13 mouse cellular contexts compared by ENCODE assay signal in the genomic region with DNA sequence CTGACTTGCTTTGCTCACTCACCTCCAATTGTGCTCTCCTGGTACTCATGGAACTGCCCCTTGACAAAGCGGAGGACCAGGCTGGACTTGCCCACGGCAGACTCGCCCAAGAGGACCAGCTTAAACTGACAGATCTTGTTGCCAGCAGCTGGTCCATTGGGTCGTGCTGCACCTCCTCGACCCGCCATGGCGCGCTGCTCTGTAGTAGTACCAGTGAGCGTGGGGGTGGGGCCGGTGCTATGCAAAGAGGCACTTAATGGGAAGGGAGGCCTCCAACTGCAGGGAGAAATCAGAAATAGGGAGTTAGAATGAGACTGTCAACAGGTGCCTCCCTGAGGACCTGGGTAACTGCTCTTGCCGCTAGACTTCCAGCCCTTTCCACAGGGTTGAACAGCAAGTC. TPM values are rescaled to one million over a fixed set of nuclear protein-coding genes. Genes with fewer than 3 reads are reported as not detected.
DNase-seq lines count a peak whose midpoint lies in the region; ATAC-seq and TF ChIP-seq lines count a peak whose summit lies in the region.
"Had no signal": no experiment of that assay in that cellular context is flagged by ENCODE, and none has a peak within 500 bp of the region (broad histone marks: within the 10 kb centered on the region; RNA-seq: fewer than 3 reads in every experiment).

No protein-coding gene starts in this region.

- WGBS in heart, embryonic 15.5 days = 76% methylated on average over 11 of the region's 11 CpGs
- 86% methylated on average over 11 of the region's 11 CpGs for WGBS in heart, embryonic 11.5 days (ENCODE audit: insufficient replicate concordance)
- WGBS in lung, postnatal 0 days = 65% methylated on average over 11 of the region's 11 CpGs
- whole genome bisulfite sequencing in stomach, embryonic 14.5 days = 77% methylated on average over 11 of the region's 11 CpGs

- TF ChIP-seq EP300 in lung, postnatal 0 days (IDR thresholded peaks at IDR 0.05) = no peak

- DNase-seq in lung, postnatal 0 days (ENCODE audit: low spot score) = no peak
- DNase-seq in lung, postnatal 10 days = no peak
- DNase-seq in MN1 (ENCODE audit: low spot score) = no peak
- DNase-seq in urinary bladder, adult 18-20 months (ENCODE audit: low spot score in 2 of 2) = no peak
- DNase-seq: cerebellum, postnatal 36 days; thymus, adult 2 months had no signal

- TF ChIP-seq CTCF in lung, postnatal 0 days (IDR thresholded peaks at IDR 0.05) = no peak

- no peaks in the 10 kb centered on the region for H3K9me3 ChIP-seq in heart, embryonic 15.5 days (replicated peaks)
- no peaks in the 10 kb centered on the region for H3K9me3 ChIP-seq in heart, embryonic 11.5 days (replicated peaks; ENCODE audit: control insufficient read depth, low read length)
- no peaks in the 10 kb centered on the region for H3K9me3 ChIP-seq in lung, postnatal 0 days (ENCODE audit: low read length)
- H3K9me3 ChIP-seq in stomach, embryonic 14.5 days (ENCODE audit: control insufficient read depth, low read depth, low read length) = no peaks in the 10 kb centered on the region
- H3K9me3 ChIP-seq: kidney, embryonic 15.5 days; limb, embryonic 15.5 days had no signal

- H3K27me3 ChIP-seq in heart, embryonic 15.5 days = no peaks in the 10 kb centered on the region
- no peaks in the 10 kb centered on the region for H3K27me3 ChIP-seq in heart, embryonic 11.5 days (ENCODE audit: control insufficient read depth, insufficient read depth, low read length)
- H3K27me3 ChIP-seq in lung, postnatal 0 days (replicated peaks; ENCODE audit: insufficient read depth, low read length) = no peaks in the 10 kb centered on the region
- no peaks in the 10 kb centered on the region for H3K27me3 ChIP-seq in stomach, embryonic 14.5 days (ENCODE audit: control insufficient read depth, insufficient read depth, low read length)
- H3K27me3 ChIP-seq: kidney, embryonic 15.5 days; limb, embryonic 15.5 days had no signal

- H3K4me3 ChIP-seq in heart, embryonic 15.5 days = no peak overlapping the region
- H3K4me3 ChIP-seq in heart, embryonic 11.5 days (ENCODE audit: low read depth, low read length) = no peak overlapping the region
- H3K4me3 ChIP-seq in lung, postnatal 0 days (ENCODE audit: low read depth, low read length) = no peak overlapping the region
- H3K4me3 ChIP-seq in brown adipose tissue, adult 24 weeks (ENCODE audit: insufficient read depth, low read depth, low read length) = no peak overlapping the region
- no peak overlapping the region for H3K4me3 ChIP-seq in stomach, embryonic 14.5 days (ENCODE audit: low read depth, low read length)
- H3K4me3 ChIP-seq: erythroblast, embryonic 14.5 days; kidney, embryonic 15.5 days; limb, embryonic 15.5 days had no signal

- peaks cover 44% of the 10 kb centered on the region for H3K36me3 ChIP-seq in heart, embryonic 15.5 days
- H3K36me3 ChIP-seq in heart, embryonic 11.5 days (ENCODE audit: control insufficient read depth, insufficient read depth, low read length) = peaks cover 16% of the 10 kb centered on the region
- H3K36me3 ChIP-seq in lung, postnatal 0 days (ENCODE audit: insufficient read depth, low read length) = peaks cover 38% of the 10 kb centered on the region
- peaks cover 27% of the 10 kb centered on the region for H3K36me3 ChIP-seq in stomach, embryonic 14.5 days (ENCODE audit: control insufficient read depth, insufficient read depth, low read length)

- H3K9ac ChIP-seq in heart, embryonic 15.5 days = no peak overlapping the region
- H3K9ac ChIP-seq in heart, embryonic 11.5 days (ENCODE audit: low read depth, low read length) = no peak overlapping the region
- H3K9ac ChIP-seq in lung, postnatal 0 days (replicated peaks; ENCODE audit: low read depth) = no peak overlapping the region
- no peak overlapping the region for H3K9ac ChIP-seq in stomach, embryonic 14.5 days (replicated peaks; ENCODE audit: low read depth, low read length)
- H3K9ac ChIP-seq: kidney, embryonic 15.5 days; limb, embryonic 15.5 days had no signal

- no peak for ATAC-seq in heart, embryonic 15.5 days (replicated peaks; ENCODE audit: insufficient number of reproducible peaks, insufficient read depth, low FRiP score, low read depth)
- ATAC-seq in heart, embryonic 11.5 days (replicated peaks; ENCODE audit: insufficient number of reproducible peaks, low FRiP score, low TSS enrichment) = no peak
- 0 out of 2 replicates have a peak, but pooled peaks have one; percentile 16 for ATAC-seq in lung, postnatal 0 days
- ATAC-seq in stomach, embryonic 14.5 days (ENCODE audit: insufficient number of reproducible peaks, insufficient read depth, low FRiP score, low read depth) = no peak

- peaks cover 56% of the 10 kb centered on the region for H3K4me1 ChIP-seq in heart, embryonic 15.5 days (replicated peaks)
- peaks cover 37% of the 10 kb centered on the region for H3K4me1 ChIP-seq in heart, embryonic 11.5 days (ENCODE audit: control insufficient read depth, insufficient read depth, low read length)
- H3K4me1 ChIP-seq in lung, postnatal 0 days (ENCODE audit: insufficient read depth, low read depth, low read length) = peaks cover 30% of the 10 kb centered on the region
- H3K4me1 ChIP-seq in brown adipose tissue, adult 24 weeks (ENCODE audit: control insufficient read depth, insufficient read depth, insufficient read length, low read length) = peaks cover 47% of the 10 kb centered on the region
- peaks cover 12% of the 10 kb centered on the region for H3K4me1 ChIP-seq in stomach, embryonic 14.5 days (ENCODE audit: control insufficient read depth, insufficient read depth, low read length)

- peak overlapping the region; percentile 82 for H3K27ac ChIP-seq in heart, embryonic 15.5 days
- H3K27ac ChIP-seq in heart, embryonic 11.5 days (ENCODE audit: low read depth, low read length) = no peak overlapping the region
- peak overlapping the region; percentile 51; the same call in 1 of the 2 replicates for H3K27ac ChIP-seq in lung, postnatal 0 days (ENCODE audit: low read length)
- H3K27ac ChIP-seq in brown adipose tissue, adult 24 weeks (replicated peaks; ENCODE audit: low read depth, low read length) = peak overlapping the region; percentile 79
- H3K27ac ChIP-seq in stomach, embryonic 14.5 days (ENCODE audit: low read length) = peak overlapping the region; percentile 11; the same call in 1 of the 2 replicates
- H3K27ac ChIP-seq: kidney, embryonic 15.5 days; limb, embryonic 15.5 days had no signal

- no peak overlapping the region for H3K4me2 ChIP-seq in heart, embryonic 15.5 days
- H3K4me2 ChIP-seq in heart, embryonic 11.5 days = no peak overlapping the region
- H3K4me2 ChIP-seq in lung, postnatal 0 days (replicated peaks; ENCODE audit: low read depth, low read length) = no peak overlapping the region
- H3K4me2 ChIP-seq in stomach, embryonic 14.5 days (replicated peaks; ENCODE audit: low read depth, low read length) = no peak overlapping the region
- H3K4me2 ChIP-seq: kidney, embryonic 15.5 days; limb, embryonic 15.5 days had no signal

RNA-seq across cellular contexts. Expression of gene Hspb9, which starts 6.2 kb away (rescaled TPM):
- polyA plus RNA-seq in heart, embryonic 15.5 days (2015; fragmentation: Nextera tagmentation; extraction: Ambion mirVana) = not detected in 2 replicates
- polyA plus RNA-seq in heart, embryonic 11.5 days (2014; fragmentation: Nextera tagmentation; extraction: Ambion mirVana) = 0.37 TPM in 1 of 2 replicates, not detected in the other
- 0.51 TPM in 1 of 2 replicates, not detected in the other for polyA plus RNA-seq in lung, postnatal 0 days (2015; fragmentation: Nextera tagmentation; extraction: Ambion mirVana)
- not detected in 2 replicates for polyA plus RNA-seq in brown adipose tissue, adult 24 weeks (2012; ENCODE audit: insufficient read depth, insufficient read length, missing spikeins)
- polyA plus RNA-seq in stomach, embryonic 14.5 days (2014; fragmentation: Nextera tagmentation; extraction: Ambion mirVana) = 0.41 and 0.56 TPM in 2 replicates
- polyA plus RNA-seq: erythroblast, embryonic 14.5 days; kidney, embryonic 15.5 days had no signal

RNA-seq across cellular contexts. Expression of gene Kat2a, which starts 7.6 kb away (rescaled TPM):
- polyA plus RNA-seq in heart, embryonic 15.5 days (2015; fragmentation: Nextera tagmentation; extraction: Ambion mirVana) = 26.5 and 36.7 TPM in 2 replicates
- polyA plus RNA-seq in heart, embryonic 11.5 days (2014; fragmentation: Nextera tagmentation; extraction: Ambion mirVana) = 36.7 and 37.9 TPM in 2 replicates
- 14.2 and 14.5 TPM in 2 replicates for polyA plus RNA-seq in lung, postnatal 0 days (2015; fragmentation: Nextera tagmentation; extraction: Ambion mirVana)
- 6.9 and 8.4 TPM in 2 replicates for polyA plus RNA-seq in brown adipose tissue, adult 24 weeks (2012; ENCODE audit: insufficient read depth, insufficient read length, missing spikeins)
- 50.7 and 51.7 TPM in 2 replicates for polyA plus RNA-seq in stomach, embryonic 14.5 days (2014; fragmentation: Nextera tagmentation; extraction: Ambion mirVana)

RNA-seq across cellular contexts. Expression of gene Dhx58, which starts 15.8 kb away (rescaled TPM):
- 1.5 and 2.1 TPM in 2 replicates for polyA plus RNA-seq in heart, embryonic 15.5 days (2015; fragmentation: Nextera tagmentation; extraction: Ambion mirVana)
- 0.65 and 1.3 TPM in 2 replicates for polyA plus RNA-seq in heart, embryonic 11.5 days (2014; fragmentation: Nextera tagmentation; extraction: Ambion mirVana)
- polyA plus RNA-seq in lung, postnatal 0 days (2015; fragmentation: Nextera tagmentation; extraction: Ambion mirVana) = 3.1 and 3.3 TPM in 2 replicates
- 3.6 and 6.4 TPM in 2 replicates for polyA plus RNA-seq in brown adipose tissue, adult 24 weeks (2012; ENCODE audit: insufficient read depth, insufficient read length, missing spikeins)
- polyA plus RNA-seq in stomach, embryonic 14.5 days (2014; fragmentation: Nextera tagmentation; extraction: Ambion mirVana) = 1.8 and 3.4 TPM in 2 replicates

RNA-seq across cellular contexts. Expression of gene Rab5c, which starts 18.1 kb away (rescaled TPM):
- polyA plus RNA-seq in heart, embryonic 15.5 days (2015; fragmentation: Nextera tagmentation; extraction: Ambion mirVana) = 13.0 and 16.2 TPM in 2 replicates
- polyA plus RNA-seq in heart, embryonic 11.5 days (2014; fragmentation: Nextera tagmentation; extraction: Ambion mirVana) = 30.8 and 41.1 TPM in 2 replicates
- 25.3 and 30.4 TPM in 2 replicates for polyA plus RNA-seq in lung, postnatal 0 days (2015; fragmentation: Nextera tagmentation; extraction: Ambion mirVana)
- polyA plus RNA-seq in brown adipose tissue, adult 24 weeks (2012; ENCODE audit: insufficient read depth, insufficient read length, missing spikeins) = 148 and 163 TPM in 2 replicates
- 55.5 and 65.7 TPM in 2 replicates for polyA plus RNA-seq in stomach, embryonic 14.5 days (2014; fragmentation: Nextera tagmentation; extraction: Ambion mirVana)

RNA-seq across cellular contexts. Expression of gene Zfp385c, which starts 27.6 kb away (rescaled TPM):
- 0.09 and 0.16 TPM in 2 replicates for polyA plus RNA-seq in heart, embryonic 15.5 days (2015; fragmentation: Nextera tagmentation; extraction: Ambion mirVana)
- polyA plus RNA-seq in heart, embryonic 11.5 days (2014; fragmentation: Nextera tagmentation; extraction: Ambion mirVana) = 0.14 and 0.25 TPM in 2 replicates
- not detected in 2 replicates for polyA plus RNA-seq in lung, postnatal 0 days (2015; fragmentation: Nextera tagmentation; extraction: Ambion mirVana)
- polyA plus RNA-seq in brown adipose tissue, adult 24 weeks (2012; ENCODE audit: insufficient read depth, insufficient read length, missing spikeins) = not detected in 2 replicates
- 0.22 TPM in 1 of 2 replicates, not detected in the other for polyA plus RNA-seq in stomach, embryonic 14.5 days (2014; fragmentation: Nextera tagmentation; extraction: Ambion mirVana)
- polyA plus RNA-seq: erythroblast, embryonic 14.5 days had no signal
